Mouse (Mus musculus) hindbrain, embryonic 13.5 days (tissue): ENCODE results near the gene Fbln7. TPM values are rescaled to one million over a fixed set of nuclear protein-coding genes. Genes with fewer than 3 reads are reported as not detected.

ENCODE experiments used
- ATAC-seq: fragments of 200-750 bp; cut with Nextera tagmentation; 2 replicates; pipeline ENCODE4 v1.8.0; 2017; ENCODE audit warnings: moderate TSS enrichment; ENCODE audit not compliant: low FRiP score
- H3K27ac ChIP-seq: fragments of 300-500 bp; sonication (generic); 2 replicates; pipeline ENCODE4 v1.5.1; 2015; ENCODE audit warnings: inconsistent platforms, mild to moderate bottlenecking, moderate library complexity
- H3K27me3 ChIP-seq: fragments of 300-500 bp; sonication (generic); 2 replicates; pipeline ENCODE4 v1.6.1; 2015; ENCODE audit warnings: mild to moderate bottlenecking, inconsistent platforms
- H3K36me3 ChIP-seq: fragments of 300-500 bp; sonication (generic); 2 replicates; pipeline ENCODE4 v1.6.1; 2015; ENCODE audit warnings: mild to moderate bottlenecking, inconsistent platforms
- H3K4me1 ChIP-seq: fragments of 300-500 bp; sonication (generic); replicated peaks from 2 replicates; pipeline ENCODE4 v1.6.1; 2015; ENCODE audit warnings: inconsistent platforms
- H3K4me2 ChIP-seq: fragments of 300-500 bp; sonication (generic); 2 replicates; pipeline ENCODE4 v1.6.1; 2015; ENCODE audit warnings: inconsistent platforms, mild to moderate bottlenecking, moderate library complexity
- H3K4me3 ChIP-seq: fragments of 300-500 bp; sonication (generic); 2 replicates; pipeline ENCODE4 v1.5.1; 2015; ENCODE audit warnings: mild to moderate bottlenecking, inconsistent platforms
- H3K9ac ChIP-seq: fragments of 300-500 bp; sonication (generic); 2 replicates; pipeline ENCODE4 v1.6.1; 2015; ENCODE audit warnings: mild to moderate bottlenecking, inconsistent platforms
- H3K9me3 ChIP-seq: fragments of 300-500 bp; sonication (generic); 2 replicates; pipeline ENCODE4 v1.6.1; 2016; ENCODE audit warnings: inconsistent platforms
- WGBS: fragments of 180-500 bp; shearing (Covaris S2); methylation state at CpG from one replicate; pipeline ENCODE4 v1.1.7; 2015; 5-methylcytosine and 5-hydroxymethylcytosine counted together
- polyA plus RNA-seq: library from polyadenylated mRNA; unstranded; fragments of >200 nt; fragmentation: Nextera tagmentation; extraction: Ambion mirVana; gene quantifications from 2 replicates; pipeline ENCODE4 v1.2.1, GENCODE M21; 2015

The Fbln7 gene
- 1.2 and 1.8 TPM in 2 replicates for polyA plus RNA-seq

- no peak for ATAC-seq
- 94% methylated on average over 9 of the region's 9 CpGs for WGBS
- peaks cover 11% of the 10 kb centered on the region for H3K4me1 ChIP-seq
- H3K4me2 ChIP-seq: peak within 1 kb of the TSS; percentile 94
- H3K4me3 ChIP-seq: peak within 1 kb of the TSS; percentile 52
- no peaks in the 10 kb centered on the region for H3K36me3 ChIP-seq
- H3K27me3 ChIP-seq: peaks cover 34% of the 10 kb centered on the region
- H3K27ac ChIP-seq: no peak within 1 kb of the TSS
- H3K9me3 ChIP-seq: no peaks in the 10 kb centered on the region; the same call in 1 of the 2 replicates
- peak within 1 kb of the TSS; percentile 72 for H3K9ac ChIP-seq
Measured at GRCm38 (mm10) chr2:128862636-128863035, at the start of gene Fbln7. Gene Fbln7, plus strand, starts transcription at chr2:128862981.

GRCm38 (mm10) chr2:128816311-128816710 lies 46.5 kb upstream of the Fbln7 start:
- WGBS: 81% methylated on average over 1 of the region's 1 CpGs
- no peaks in the 10 kb centered on the region for H3K27me3 ChIP-seq
- no peak for ATAC-seq
- H3K36me3 ChIP-seq: no peaks in the 10 kb centered on the region
- no peak overlapping the region for H3K4me3 ChIP-seq
- H3K27ac ChIP-seq: no peak overlapping the region
- no peak overlapping the region for H3K4me2 ChIP-seq
- H3K9ac ChIP-seq: no peak overlapping the region
- peaks cover 22% of the 10 kb centered on the region for H3K4me1 ChIP-seq
- no peaks in the 10 kb centered on the region for H3K9me3 ChIP-seq

GRCm38 (mm10) chr2:128816916-128817315 lies 45.9 kb upstream of the Fbln7 start:
- Histone ChIP-seq H3K9ac (no peak overlapping the region), H3K4me3 (peak overlapping the region; percentile 63; the same call in 1 of the 2 replicates), H3K4me1 (peaks cover 28% of the 10 kb centered on the region), H3K9me3 (no peaks in the 10 kb centered on the region), H3K27ac (no peak overlapping the region), H3K27me3 (no peaks in the 10 kb centered on the region), H3K36me3 (no peaks in the 10 kb centered on the region), H3K4me2 (peak overlapping the region; percentile 71)
- ATAC-seq: no peak
- 45% methylated on average over 6 of the region's 6 CpGs for WGBS

- H3K4me2 ChIP-seq: peak overlapping the region; percentile 71
- peak; percentile 66 for ATAC-seq
- under 1% methylated on average over 7 of the region's 7 CpGs for WGBS
- H3K4me1 ChIP-seq: peaks cover 29% of the 10 kb centered on the region
- H3K4me3 ChIP-seq: peak overlapping the region; percentile 63
- H3K9me3 ChIP-seq: no peaks in the 10 kb centered on the region
- peak overlapping the region; percentile 91 for H3K27ac ChIP-seq
- H3K9ac ChIP-seq: peak overlapping the region; percentile 46; the same call in 1 of the 2 replicates
- no peaks in the 10 kb centered on the region for H3K27me3 ChIP-seq
- no peaks in the 10 kb centered on the region for H3K36me3 ChIP-seq
Measured at GRCm38 (mm10) chr2:128817387-128817785, 45.4 kb upstream of the Fbln7 start.

- WGBS: under 1% methylated on average over 59 of the region's 59 CpGs
- H3K27ac ChIP-seq: peak within 1 kb of the TSS; percentile 91
- no peaks in the 10 kb centered on the region for H3K36me3 ChIP-seq
- peak within 1 kb of the TSS; percentile 87 for H3K9ac ChIP-seq
- H3K9me3 ChIP-seq: no peaks in the 10 kb centered on the region
- H3K4me1 ChIP-seq: peaks cover 29% of the 10 kb centered on the region
- peak within 1 kb of the TSS; percentile 63 for H3K4me3 ChIP-seq
- ATAC-seq: peak; percentile 95
- peak within 1 kb of the TSS; percentile 71 for H3K4me2 ChIP-seq
- H3K27me3 ChIP-seq: no peaks in the 10 kb centered on the region
Measured at GRCm38 (mm10) chr2:128817786-128818681, 44.7 kb upstream of the Fbln7 start, which contains the start of gene Tmem87b. Gene Tmem87b, plus strand, starts transcription at chr2:128818118.

- ATAC-seq: no peak
- Histone ChIP-seq H3K4me3 (peak overlapping the region; percentile 63), H3K9ac (peak overlapping the region; percentile 87), H3K36me3 (peaks cover 7% of the 10 kb centered on the region; the same call in 1 of the 2 replicates), H3K4me2 (peak overlapping the region; percentile 71), H3K27me3 (no peaks in the 10 kb centered on the region), H3K9me3 (no peaks in the 10 kb centered on the region), H3K4me1 (peaks cover 29% of the 10 kb centered on the region), H3K27ac (peak overlapping the region; percentile 91)
- WGBS: 21% methylated on average over 14 of the region's 14 CpGs
Measured at GRCm38 (mm10) chr2:128818956-128819643, 43.7 kb upstream of the Fbln7 start.

- no peak overlapping the region for H3K27ac ChIP-seq
Measured at GRCm38 (mm10) chr2:128820631-128821030, 42.1 kb upstream of the Fbln7 start.

GRCm38 (mm10) chr2:128823893-128824292 lies 38.9 kb upstream of the Fbln7 start:
- Histone ChIP-seq H3K9me3 (no peaks in the 10 kb centered on the region), H3K27me3 (no peaks in the 10 kb centered on the region), H3K9ac (no peak overlapping the region), H3K27ac (no peak overlapping the region), H3K4me2 (no peak overlapping the region), H3K4me3 (no peak overlapping the region), H3K4me1 (peaks cover 26% of the 10 kb centered on the region), H3K36me3 (peaks cover 36% of the 10 kb centered on the region)
- ATAC-seq: no peak
- 95% methylated on average over 5 of the region's 5 CpGs for WGBS

More at GRCm38 (mm10) chr2:128820631-128821030, 42.1 kb upstream of the Fbln7 start:
- no peak for ATAC-seq
- no peak overlapping the region for H3K9ac ChIP-seq
- H3K4me2 ChIP-seq: no peak overlapping the region
- no peaks in the 10 kb centered on the region for H3K27me3 ChIP-seq
- peaks cover 29% of the 10 kb centered on the region for H3K4me1 ChIP-seq
- no peak overlapping the region for H3K4me3 ChIP-seq
- H3K9me3 ChIP-seq: no peaks in the 10 kb centered on the region
- peaks cover 15% of the 10 kb centered on the region for H3K36me3 ChIP-seq
- 93% methylated on average over 2 of the region's 2 CpGs for WGBS

- Histone ChIP-seq H3K9me3 (no peaks in the 10 kb centered on the region), H3K9ac (no peak overlapping the region), H3K27ac (no peak overlapping the region), H3K36me3 (peaks cover 63% of the 10 kb centered on the region), H3K4me3 (no peak overlapping the region), H3K4me2 (no peak overlapping the region), H3K27me3 (no peaks in the 10 kb centered on the region), H3K4me1 (no peaks in the 10 kb centered on the region)
- ATAC-seq: no peak
- 100% methylated on average over 1 of the region's 1 CpGs for WGBS
Measured at GRCm38 (mm10) chr2:128827787-128828186, 35.0 kb upstream of the Fbln7 start.

- 97% methylated on average over 3 of the region's 3 CpGs for WGBS
- Histone ChIP-seq H3K4me3 (no peak overlapping the region), H3K9me3 (no peaks in the 10 kb centered on the region), H3K27me3 (no peaks in the 10 kb centered on the region), H3K4me2 (no peak overlapping the region), H3K9ac (no peak overlapping the region), H3K27ac (no peak overlapping the region), H3K4me1 (no peaks in the 10 kb centered on the region), H3K36me3 (peaks cover 79% of the 10 kb centered on the region)
- no peak for ATAC-seq
Measured at GRCm38 (mm10) chr2:128832611-128833010, 30.2 kb upstream of the Fbln7 start.

GRCm38 (mm10) chr2:128833035-128833434 lies 29.7 kb upstream of the Fbln7 start:
- peaks cover 80% of the 10 kb centered on the region for H3K36me3 ChIP-seq
- H3K27ac ChIP-seq: no peak overlapping the region
- WGBS: 97% methylated on average over 2 of the region's 2 CpGs
- no peaks in the 10 kb centered on the region for H3K27me3 ChIP-seq
- no peak overlapping the region for H3K4me2 ChIP-seq
- ATAC-seq: no peak
- no peaks in the 10 kb centered on the region for H3K9me3 ChIP-seq
- no peak overlapping the region for H3K9ac ChIP-seq
- H3K4me3 ChIP-seq: no peak overlapping the region
- H3K4me1 ChIP-seq: no peaks in the 10 kb centered on the region

GRCm38 (mm10) chr2:128833435-128833834 lies 29.3 kb upstream of the Fbln7 start:
- H3K27ac ChIP-seq: no peak overlapping the region
- WGBS: 97% methylated on average over 2 of the region's 2 CpGs
- no peak for ATAC-seq
- H3K4me1 ChIP-seq: no peaks in the 10 kb centered on the region
- peaks cover 78% of the 10 kb centered on the region for H3K36me3 ChIP-seq
- H3K9ac ChIP-seq: no peak overlapping the region
- no peaks in the 10 kb centered on the region for H3K27me3 ChIP-seq
- no peaks in the 10 kb centered on the region for H3K9me3 ChIP-seq
- H3K4me2 ChIP-seq: no peak overlapping the region
- H3K4me3 ChIP-seq: no peak overlapping the region
